Mouse (Mus musculus) lung, adult 18-20 months (tissue): Measurements from ENCODE around the gene Jazf1.

Source experiments
- DNase-seq, 2 experiments: peaks; one replicate each; pipeline ENCODE4 v3.0.0; 2022; ENCODE audit warnings: mixed read lengths in 2 of 2

Gene Jazf1

DNA sequence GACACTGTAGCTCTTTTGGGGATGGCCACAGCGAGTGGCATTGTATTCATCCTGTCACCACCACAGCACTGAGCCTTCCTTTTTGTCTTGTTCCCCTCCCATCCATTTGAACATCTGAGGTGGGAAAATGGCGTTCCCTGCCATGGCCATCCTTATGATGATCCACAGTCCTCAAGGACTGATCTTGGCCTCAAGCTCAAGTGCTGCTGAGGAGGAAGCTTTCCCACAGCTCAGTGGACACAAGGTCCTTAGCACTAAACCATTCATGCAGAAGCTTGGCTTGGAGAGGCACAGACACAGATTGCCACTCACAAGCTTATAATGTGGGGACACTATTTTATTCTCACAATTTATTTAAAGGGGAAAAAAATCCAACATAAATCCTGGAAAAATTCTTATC lies 58.1 kb downstream of the Jazf1 start:
- DNase-seq, result no peak

DNA sequence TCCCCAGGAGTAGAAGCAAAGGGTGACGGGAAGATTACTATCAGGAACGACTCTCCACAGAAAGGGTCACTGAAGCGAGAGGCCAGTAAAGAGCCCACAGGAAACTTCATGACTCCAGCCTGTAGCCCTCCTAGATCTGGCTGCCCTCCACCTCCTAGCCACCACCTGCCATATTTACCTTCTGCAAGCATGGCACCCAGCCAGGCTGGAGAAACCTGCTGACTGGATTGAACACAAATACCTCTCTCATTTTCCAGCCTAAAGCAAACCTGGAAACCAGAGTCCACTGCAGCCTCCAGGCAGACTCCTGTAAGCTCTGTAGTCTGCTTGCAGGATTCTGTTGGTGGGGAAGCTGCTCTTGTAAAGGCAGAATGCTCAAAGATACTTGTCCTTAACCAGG lies 62.4 kb downstream of the Jazf1 start:
- peak; percentile 7 to 30 for DNase-seq

DNA sequence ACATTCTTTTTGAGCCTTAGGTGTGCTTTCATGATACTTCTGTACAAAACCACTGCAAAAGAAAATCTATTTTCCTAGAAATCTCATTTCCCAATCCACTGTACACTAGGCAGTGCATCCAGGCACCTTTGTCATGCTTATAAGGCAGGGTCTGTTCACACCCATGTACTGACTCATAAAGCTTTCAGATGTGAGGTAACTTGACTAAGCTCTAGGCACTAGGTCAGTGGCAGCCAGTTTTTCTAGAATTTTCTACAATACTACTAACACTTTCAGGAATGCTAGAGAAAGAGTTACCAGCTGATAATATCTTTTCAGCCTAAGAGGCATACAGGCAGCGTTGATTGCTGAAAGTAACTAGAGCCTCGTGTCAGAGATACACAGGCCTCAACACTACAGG lies 62.9 kb downstream of the Jazf1 start:
- no peak for DNase-seq

DNA sequence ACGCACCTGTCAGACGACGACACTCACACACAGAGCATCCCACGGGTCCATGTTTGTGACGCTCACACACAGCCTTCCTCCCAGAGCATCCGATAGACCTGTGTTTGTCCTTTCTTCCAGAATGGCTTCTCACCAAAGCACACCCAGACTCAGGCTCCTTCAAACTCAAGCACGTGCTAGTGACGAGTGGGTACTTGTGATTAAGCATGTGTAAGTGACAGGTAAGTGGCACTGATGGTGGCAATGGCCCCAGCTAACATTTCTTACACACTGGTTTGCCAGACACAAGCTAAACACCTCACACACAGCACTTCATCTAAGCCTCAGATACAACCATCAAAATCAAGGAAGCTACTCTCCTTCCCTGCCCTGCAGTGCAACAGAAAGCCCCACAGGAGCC lies 77.6 kb downstream of the Jazf1 start:
- DNase-seq, result peak; percentile 33 to 51

DNA sequence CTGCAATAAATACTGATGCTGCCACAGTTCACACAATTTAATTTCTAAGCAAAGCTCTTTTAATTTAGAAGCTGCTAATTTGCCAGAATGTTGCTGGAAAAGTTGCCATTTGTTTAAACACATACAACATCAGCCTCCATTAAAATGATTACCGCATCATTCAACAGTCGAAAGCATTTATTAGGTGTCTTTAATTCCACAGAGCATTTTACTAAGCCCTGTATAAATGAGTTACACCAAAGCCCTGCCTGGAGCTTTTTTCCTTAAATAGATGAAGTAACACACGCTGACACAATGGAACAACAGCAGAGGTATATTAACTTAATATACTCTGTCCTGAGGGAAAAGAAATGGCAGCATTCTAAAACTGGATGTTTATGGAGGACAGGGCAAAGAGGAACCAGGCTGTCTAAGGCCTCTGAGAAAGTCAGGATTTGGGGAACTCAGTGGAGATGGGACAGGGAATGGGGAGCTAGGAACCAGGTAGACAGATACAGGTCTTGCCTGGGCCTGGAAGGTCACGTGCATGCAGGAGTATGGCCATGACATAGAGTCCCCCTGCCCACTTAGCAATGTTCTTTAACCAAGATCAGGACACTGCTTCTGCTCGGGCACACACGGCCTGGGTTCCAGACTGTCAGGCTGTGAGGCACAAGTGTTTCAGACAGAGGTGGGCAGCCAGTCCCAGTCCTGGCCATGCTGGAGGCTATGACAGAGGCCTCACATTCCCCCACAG lies 80.4 kb downstream of the Jazf1 start:
- DNase-seq, result no peak

DNA sequence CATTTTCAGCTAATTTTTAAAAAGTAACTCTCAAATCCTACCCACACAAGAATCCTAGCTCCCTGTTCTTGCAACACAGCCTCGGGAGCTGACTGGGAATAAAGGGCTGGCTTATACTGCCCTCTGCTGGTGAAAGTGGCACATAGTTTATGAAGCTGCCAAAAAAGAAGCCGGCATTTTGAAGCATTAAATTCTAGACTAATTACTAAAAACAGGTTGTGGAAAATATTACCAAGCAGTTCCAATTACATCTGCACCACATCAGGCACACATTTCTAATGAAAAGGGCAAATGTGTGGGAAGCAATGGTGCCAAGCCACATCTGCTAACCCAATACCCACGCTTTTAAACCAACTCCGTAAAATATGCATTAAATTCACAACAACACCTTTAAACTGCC lies 81.0 kb downstream of the Jazf1 start:
- DNase-seq, result peak in 1 of 2 experiments; percentile 39

DNA sequence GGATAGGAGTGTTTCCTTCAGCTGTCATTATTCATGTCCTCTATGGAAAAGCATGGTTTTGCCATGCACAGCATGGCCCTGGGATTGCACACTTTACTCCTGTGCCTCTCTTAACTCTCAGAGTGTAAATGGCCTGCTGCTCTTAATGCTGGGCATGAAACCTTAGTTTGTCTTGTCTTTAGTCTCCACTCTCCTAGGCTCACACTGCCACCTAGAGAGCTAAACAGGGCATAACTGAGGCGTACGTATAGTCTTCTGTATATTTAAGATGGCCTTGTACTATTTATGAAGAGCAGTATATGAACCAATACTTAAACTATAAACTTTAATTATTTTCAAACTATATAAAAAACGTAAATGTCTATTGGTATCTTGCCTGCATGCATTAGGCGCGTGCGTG lies 86.3 kb downstream of the Jazf1 start:
- no peak for DNase-seq

DNA sequence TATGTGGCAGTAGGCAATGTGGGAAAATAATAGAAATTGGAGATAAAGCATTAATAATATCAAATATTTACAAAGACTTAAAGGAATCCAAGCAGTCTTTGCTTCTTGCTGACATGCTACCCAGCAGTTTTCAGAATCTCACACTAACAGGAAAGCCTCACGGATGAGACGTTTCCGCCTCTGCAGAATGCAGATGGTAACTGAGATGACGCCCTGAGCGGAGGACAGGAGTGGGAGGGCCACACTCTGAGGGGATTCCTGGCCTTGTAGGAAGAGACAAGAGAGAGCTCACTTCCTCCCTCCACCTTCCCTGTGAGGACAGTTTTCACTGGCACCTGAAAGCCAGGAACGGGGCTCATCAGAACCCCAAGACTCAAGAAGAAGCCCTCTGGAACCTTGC lies 88.9 kb downstream of the Jazf1 start:
- DNase-seq, result no peak

DNA sequence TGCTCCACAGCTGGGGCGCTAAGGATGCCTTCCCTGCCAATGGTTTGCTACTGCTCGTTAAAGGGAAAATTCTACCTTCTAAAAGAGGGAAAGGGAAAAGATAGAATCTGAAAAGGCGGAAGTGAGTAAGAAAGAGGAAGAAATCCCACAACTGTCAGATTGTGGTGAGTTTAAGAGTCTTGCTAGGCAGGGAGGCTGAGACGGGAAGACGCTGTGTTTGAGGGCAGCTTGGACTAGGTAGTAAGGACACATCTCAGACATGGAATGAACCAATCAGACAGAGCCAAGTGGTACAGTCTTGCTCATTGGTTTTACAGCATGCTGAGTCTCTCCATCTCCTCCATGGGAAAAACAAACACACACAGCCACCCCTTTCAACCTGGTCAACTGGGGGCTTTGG lies 95.1 kb downstream of the Jazf1 start:
- no peak for DNase-seq

DNA sequence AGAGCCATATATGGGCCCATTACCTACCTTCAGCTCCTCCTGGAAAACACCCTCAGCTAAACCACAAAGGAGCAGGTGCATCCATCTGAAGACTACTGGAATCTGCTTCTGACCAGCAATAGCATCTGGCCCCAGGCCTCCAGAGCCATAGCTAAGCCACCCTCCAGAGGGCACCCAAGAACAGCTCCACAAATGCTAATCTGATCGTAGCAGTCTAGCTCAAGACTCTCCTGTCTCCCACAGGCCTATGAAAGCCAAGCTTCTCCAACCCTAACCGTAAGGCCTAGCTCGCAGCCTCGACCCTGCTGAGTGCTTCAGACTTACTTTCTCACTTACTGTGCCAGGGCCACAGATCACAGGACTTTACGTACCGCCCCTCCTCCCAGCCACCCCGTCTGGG lies 96.3 kb downstream of the Jazf1 start:
- DNase-seq, result no peak

DNA sequence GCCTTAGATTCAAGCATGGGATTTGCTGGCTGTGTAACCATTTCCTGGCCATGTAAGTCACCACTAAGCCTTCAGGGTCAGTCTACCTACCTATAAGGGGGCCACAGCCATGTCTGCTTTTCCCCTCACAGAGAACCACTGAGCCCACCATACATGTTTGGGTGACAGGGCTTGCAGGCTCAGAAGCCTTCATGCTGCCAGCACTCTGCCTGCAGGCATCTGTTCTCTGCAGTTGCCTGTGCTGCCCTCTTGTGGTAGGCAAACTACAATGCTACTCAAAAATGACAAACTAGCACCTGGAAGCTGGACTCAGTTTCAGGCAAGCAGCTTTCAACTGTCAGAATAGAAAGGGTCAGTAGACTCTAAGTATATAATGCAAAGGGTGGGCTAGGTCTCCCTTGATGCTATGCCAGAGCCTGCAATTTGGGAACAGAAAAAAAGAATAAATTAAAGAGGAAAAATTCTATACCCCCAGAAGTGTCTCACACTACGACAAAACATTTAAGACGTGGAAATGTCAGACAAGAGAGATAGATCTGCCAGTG lies 98.6 kb downstream of the Jazf1 start:
- DNase-seq, result peak; percentile 41 to 56

DNA sequence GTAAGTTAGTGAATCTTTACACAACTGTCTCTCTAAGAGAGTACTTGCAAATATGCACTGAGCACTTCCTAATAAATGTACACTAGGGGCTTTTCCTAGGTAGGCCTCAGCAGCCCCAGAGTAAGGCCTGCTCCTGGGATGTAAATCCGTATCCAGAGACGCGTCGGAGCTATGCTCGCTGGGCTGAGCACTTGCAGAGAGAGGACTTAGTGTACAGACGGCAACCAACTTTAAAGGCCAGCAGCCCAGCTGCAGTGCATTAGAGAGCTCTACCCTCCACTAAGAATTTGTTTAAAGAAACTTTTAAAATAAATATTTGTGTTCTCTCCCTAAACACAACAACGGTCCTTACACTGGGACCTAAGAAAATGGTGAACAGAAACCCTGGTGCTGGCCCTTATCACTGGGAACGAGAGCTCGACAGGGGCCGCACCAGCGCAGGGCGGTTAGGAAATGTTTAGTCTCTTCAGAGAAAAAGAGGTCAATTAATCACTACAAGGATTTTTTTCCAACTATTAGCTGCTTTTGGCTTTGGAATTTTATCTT lies 100.0 kb downstream of the Jazf1 start:
- no peak for DNase-seq

DNA sequence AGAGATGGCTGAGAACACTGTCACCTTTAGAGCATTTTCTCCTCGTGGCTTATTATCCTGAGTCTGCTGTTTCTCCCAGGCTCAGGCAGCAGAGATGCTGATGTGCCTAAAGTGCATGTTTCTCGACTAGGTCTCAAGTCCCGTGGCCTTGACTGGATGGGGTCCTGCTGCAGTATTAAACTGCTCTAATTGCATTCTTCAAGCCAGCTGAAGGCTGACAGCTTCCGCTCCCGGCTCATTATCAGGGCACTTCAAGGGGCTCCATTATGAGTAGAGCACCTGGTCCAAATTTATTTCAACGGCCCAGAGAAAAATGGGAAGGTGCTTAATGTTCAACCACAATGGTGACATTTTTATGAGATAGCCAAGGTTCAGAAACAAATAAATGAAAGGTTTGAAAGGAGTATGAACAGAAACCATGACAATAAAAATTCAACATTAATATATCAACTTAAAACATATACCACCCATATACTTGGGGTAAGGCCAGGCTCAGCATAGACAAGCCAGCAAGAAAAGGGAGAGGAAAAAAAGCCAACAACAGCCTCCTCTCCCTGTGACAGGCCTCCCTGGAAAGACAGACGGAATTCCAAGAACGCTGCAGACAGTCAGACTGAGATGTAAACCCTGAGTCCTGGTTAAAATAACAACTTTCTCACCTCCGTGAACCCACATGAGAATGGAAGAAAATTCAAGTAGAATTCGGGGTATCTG lies 100.7 kb downstream of the Jazf1 start:
- no peak for DNase-seq

DNA sequence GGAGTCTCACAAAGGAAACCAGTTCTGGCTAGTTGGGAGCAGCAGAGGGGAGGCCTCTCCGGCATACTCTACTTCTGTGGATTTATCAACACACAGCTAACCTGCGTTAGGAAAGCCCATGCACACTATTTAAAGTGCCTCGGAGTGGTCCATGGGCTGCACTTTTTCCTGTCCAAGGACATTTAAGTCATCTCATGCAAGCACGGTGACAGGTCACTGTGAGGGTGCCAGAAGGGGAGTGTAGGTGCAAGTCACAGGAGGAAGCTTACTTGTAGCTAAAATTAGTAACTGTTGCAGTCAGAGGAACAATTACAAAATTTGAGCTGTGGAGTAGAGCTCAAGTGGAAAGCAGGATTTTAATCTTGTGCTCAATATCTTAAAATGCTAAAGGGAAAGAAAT lies 102.4 kb downstream of the Jazf1 start:
- DNase-seq, result peak in 1 of 2 experiments; percentile 12

DNA sequence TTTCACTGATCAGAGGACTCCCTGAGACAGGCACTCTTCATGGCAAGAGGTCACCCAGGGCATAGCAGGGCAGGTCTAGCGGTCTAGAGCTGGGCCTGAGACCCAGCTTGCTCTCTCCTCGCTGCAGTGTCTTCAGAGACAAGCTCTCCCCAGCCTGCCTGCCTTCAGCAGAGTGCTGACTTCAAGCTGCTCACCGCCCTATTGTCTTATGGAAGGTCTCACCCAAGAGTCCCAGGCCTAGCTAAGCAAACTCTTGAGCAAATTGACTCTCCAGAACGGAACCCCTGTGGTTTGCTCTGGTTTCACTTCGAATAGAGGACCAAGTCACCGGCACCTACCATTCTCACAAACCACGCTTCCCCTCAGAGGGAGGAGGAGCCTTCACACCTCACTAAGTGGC lies 103.1 kb downstream of the Jazf1 start:
- peak in 1 of 2 experiments; percentile 13 for DNase-seq

DNA sequence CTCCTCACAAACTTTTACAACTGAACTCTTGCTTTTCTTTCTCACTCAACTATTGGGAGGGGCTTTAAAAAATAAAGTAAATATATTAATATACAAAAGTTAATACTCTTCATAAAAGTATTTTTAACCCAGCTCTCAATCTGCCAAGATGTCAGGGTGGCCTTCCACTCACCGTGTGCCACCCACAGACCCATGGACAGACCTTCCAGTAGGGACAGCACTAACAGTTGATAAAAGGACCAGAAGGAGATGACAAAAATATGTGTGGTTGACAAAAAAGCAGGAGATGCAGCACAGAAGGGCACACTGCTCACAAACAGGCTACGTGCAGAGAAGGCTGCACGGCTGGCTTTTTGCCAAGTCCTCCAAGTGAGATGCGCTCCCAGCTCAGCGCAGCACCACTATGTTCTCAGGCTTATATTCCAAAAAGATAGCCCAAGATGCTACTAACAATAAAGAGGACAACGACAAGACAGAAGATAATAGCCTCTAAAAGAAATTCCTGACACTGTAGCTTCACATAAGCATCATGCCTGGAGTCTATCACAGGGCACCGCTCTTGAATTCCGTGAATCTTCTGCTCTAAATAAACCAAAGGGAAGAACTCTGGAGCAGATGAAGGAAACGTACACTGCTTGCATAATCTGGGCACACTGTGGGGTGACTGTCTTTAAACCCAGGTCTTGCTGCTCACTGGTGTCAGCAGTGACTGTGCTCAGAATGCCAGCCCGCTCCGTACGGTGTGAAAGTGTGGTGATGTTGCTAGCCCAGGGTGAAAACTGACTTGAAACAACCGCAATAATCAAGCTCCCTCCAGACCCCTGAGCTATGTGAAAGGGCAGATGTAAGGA lies 104.4 kb downstream of the Jazf1 start:
- no peak for DNase-seq

DNA sequence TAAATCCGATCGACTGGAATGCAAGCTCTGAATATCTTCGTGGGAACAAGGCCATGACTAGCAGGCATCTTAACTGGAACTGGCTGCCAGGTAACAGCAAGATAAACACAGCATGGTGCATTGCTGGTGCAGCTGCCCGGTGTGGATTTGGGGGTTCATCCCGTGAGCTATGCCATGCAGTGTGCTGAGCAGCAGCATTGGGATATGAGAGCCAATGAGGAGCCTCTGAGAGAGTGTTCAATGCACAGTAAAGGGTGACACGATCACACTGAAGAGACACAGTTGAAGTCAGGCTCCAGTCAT lies 105.0 kb downstream of the Jazf1 start:
- no peak for DNase-seq

DNA sequence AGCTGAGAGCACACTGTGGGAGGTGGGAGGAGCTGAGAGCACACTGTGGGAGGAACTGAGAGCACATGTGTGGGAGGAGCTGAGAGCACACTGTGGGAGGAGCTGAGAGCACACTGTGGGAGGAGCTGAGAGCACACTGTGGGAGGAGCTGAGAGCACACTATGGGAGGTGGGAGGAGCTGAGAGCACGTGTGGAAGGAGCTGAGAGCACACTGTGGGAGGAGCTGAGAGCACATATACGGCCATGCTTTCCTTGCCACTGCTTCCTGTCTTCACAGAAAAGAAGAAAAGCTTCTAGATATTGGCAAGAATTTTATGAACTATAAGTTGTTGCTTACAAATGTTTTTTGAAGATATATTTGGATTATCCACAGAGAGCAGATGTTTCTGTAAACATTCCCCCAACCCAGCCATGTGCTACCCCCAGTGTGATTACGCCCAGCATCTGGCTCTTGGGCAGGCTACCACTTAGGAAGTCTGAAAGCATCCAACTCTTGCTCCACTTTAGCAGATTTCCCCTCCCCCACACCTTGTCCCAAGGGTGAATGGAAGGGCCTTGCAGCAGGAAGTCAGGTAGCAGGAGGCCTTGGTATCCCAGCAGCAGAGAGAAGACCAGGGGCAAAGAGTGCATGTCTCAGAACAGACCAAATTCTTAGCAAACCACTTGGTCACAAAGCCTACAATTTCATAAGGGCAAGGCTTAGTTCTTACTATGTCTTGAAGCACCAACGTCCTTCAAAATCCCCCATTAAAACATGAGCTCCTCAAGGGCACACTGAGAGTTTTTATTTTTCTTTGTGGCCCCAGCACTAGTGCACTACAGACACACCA lies 105.6 kb downstream of the Jazf1 start:
- no peak for DNase-seq

DNA sequence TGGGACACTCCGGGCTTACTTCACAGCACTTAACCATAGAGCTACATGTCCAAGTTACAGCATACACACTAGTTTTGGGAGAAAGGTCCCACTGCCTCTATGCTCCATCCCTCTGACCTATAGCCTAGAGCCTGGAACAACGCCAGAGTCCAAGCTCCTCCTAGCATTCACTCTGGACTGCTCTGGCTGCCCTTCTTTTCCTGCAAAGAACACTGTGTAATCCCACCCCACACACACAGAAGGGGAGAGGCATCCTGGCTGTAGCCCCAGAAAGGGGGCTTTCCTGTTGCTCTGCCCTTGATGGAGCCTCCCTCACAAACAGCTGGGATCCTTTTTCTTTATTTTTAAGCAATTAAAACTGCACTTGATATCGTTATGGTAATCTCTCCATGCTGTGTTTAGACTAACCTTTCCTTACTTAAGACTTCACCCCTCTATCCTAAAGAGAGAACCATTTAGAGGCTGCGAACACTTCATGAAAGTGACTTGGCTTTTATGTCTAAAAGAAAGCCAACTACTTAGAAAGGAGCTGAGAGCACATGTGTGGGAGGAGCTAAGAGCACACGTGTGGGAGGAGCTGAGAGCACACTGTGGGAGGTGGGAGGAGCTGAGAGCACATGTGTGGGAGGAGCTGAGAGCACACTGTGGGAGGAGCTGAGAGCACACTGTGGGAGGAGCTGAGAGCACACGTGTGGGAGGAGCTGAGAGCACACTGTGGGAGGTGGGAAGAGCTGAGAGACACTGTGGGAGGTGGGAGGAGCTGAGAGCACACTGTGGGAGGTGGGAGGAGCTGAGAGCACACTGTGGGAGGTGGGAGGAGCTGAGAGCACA lies 106.6 kb downstream of the Jazf1 start:
- no peak for DNase-seq

DNA sequence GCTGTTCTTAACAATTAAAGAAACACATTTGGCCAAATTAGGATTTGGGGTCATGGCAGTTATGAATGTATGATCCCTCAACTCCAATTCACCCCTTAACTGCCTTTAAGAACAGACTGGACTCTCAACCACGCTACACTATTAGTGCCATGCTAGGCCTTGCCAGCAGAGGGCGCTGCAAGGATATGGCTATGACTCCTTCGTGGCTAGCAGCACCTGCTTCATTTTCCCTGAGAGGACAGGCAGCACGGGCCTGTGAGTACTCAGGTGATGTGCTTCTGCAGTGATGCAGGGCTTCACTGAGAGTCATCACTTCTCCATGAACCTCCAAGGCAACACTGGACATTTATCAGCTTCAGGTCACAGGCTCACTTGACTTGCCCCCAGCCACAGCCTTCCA lies 110.7 kb downstream of the Jazf1 start:
- peak; percentile 26 to 53 for DNase-seq

DNA sequence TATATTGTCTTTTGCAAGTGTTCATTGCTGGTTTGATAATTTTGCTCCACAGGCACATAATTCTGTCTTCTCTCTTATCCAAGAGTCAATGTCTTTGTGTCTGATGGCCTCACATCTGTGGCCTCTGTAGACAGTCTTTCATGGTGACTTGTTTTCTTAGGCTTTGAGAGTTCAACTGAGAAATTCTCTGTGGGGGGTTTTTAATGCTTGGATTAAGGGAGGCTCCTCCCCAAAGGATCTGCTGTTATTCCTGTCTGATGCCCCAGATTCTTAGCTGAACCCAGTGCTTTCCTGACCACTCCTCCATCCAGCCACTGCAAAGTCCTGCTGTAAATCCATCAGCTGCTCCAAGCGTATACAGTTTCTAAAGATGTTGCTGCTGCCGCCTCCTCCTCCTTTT lies 112.3 kb downstream of the Jazf1 start:
- no peak for DNase-seq
